Comparison of ENCODE assay signal across 8 mouse cellular contexts in genomic region chr5:120440733-120441132, GRCm38 (mm10). TPM values are rescaled to one million over a fixed set of nuclear protein-coding genes. Genes with fewer than 3 reads are reported as not detected.
DNase-seq lines count a peak whose midpoint lies in the region; ATAC-seq and TF ChIP-seq lines count a peak whose summit lies in the region.

No protein-coding gene starts in this region.

- no peaks in the 10 kb centered on the region for H3K9me3 ChIP-seq in hindbrain, postnatal 0 days (ENCODE audit: low read length)
- H3K9me3 ChIP-seq in megakaryocyte, embryonic 14.5 days: no peaks in the 10 kb centered on the region

- H3K4me3 ChIP-seq in hindbrain, postnatal 0 days (ENCODE audit: low read length): no peak overlapping the region
- peak overlapping the region; percentile 76 for H3K4me3 ChIP-seq in megakaryocyte, embryonic 14.5 days (replicated peaks)

- no peaks in the 10 kb centered on the region for H3K36me3 ChIP-seq in hindbrain, postnatal 0 days (ENCODE audit: insufficient read depth, low read length)
- no peaks in the 10 kb centered on the region for H3K36me3 ChIP-seq in megakaryocyte, embryonic 14.5 days (replicated peaks; ENCODE audit: low read length)

- peaks cover 23% of the 10 kb centered on the region for H3K27me3 ChIP-seq in hindbrain, postnatal 0 days (ENCODE audit: insufficient read depth, low read length)
- H3K27me3 ChIP-seq in megakaryocyte, embryonic 14.5 days (replicated peaks): peaks cover 90% of the 10 kb centered on the region

- ATAC-seq in common myeloid progenitor, adult 5-6 weeks (replicated peaks; ENCODE audit: low read depth, poor library complexity, severe bottlenecking): peak; percentile 71
- ATAC-seq in hindbrain, postnatal 0 days: peak; percentile 54

- H3K4me2 ChIP-seq in hindbrain, postnatal 0 days (ENCODE audit: low read depth, low read length): peak overlapping the region; percentile 61

- peak overlapping the region; percentile 49; the same call in 1 of the 2 replicates for H3K9ac ChIP-seq in hindbrain, postnatal 0 days (replicated peaks; ENCODE audit: low read length)

- 0 out of 2 replicates have a peak overlapping the region, but pooled peaks have one; percentile 77 for H3K27ac ChIP-seq in hindbrain, postnatal 0 days

- 6% methylated on average over 14 of the region's 14 CpGs for WGBS in hindbrain, postnatal 0 days

- TF ChIP-seq CTCF in hindbrain, postnatal 0 days (IDR thresholded peaks at IDR 0.05; ENCODE audit: low read depth): peak; percentile 93

- peaks cover 5% of the 10 kb centered on the region; the same call in 1 of the 2 replicates for H3K4me1 ChIP-seq in hindbrain, postnatal 0 days (ENCODE audit: insufficient read depth, low read length)
- peaks cover 32% of the 10 kb centered on the region for H3K4me1 ChIP-seq in megakaryocyte, embryonic 14.5 days

- DNase-seq in WW6 (ENCODE audit: low read depth, low spot score): peak; percentile 79
- DNase-seq in gastrocnemius, adult 8-10 months (ENCODE audit: low spot score in 2 of 2): peak; percentile 59 to 69
- DNase-seq in hindbrain, postnatal 0 days (ENCODE audit: low spot score): peak; percentile 96
- DNase-seq in left cerebral cortex, adult 8-10 months (ENCODE audit: low spot score in 2 of 2): peak; percentile 58 to 85
- DNase-seq in right cerebral cortex, postnatal 14 days: peak; percentile 96
- peak; percentile 93 for DNase-seq in urinary bladder, postnatal 25 days (ENCODE audit: low spot score)

RNA-seq across cellular contexts. Expression of gene Lhx5, which starts 9.2 kb away (rescaled TPM):
- not detected in 2 replicates for total RNA-seq in common myeloid progenitor, adult 5-6 weeks (2017)
- not detected for total RNA-seq in gastrocnemius, adult 8-10 months (2022)
- 26.2 and 31.0 TPM in 2 replicates for total RNA-seq in hindbrain, postnatal 0 days (2014; rRNA removed)
- polyA plus RNA-seq in hindbrain, postnatal 0 days (2015; fragmentation: Nextera tagmentation; extraction: Ambion mirVana): 14.0 and 15.2 TPM in 2 replicates
- under 1 TPM; 0.16 to 0.46 (median 0.34) TPM for total RNA-seq in left cerebral cortex, adult 8-10 months (2022)
- not detected in 2 replicates for polyA plus RNA-seq in megakaryocyte, embryonic 14.5 days (2012; ENCODE audit: insufficient read depth, low replicate concordance)

RNA-seq across cellular contexts. Expression of gene Sdsl, which starts 31.9 kb away (rescaled TPM):
- total RNA-seq in common myeloid progenitor, adult 5-6 weeks (2017): 27.1 and 34.4 TPM in 2 replicates
- under 1 TPM; 0.32 to 0.73 (median 0.66) TPM for total RNA-seq in gastrocnemius, adult 8-10 months (2022)
- total RNA-seq in hindbrain, postnatal 0 days (2014; rRNA removed): 4.6 and 6.0 TPM in 2 replicates
- polyA plus RNA-seq in hindbrain, postnatal 0 days (2015; fragmentation: Nextera tagmentation; extraction: Ambion mirVana): 7.8 and 8.1 TPM in 2 replicates
- 1 to 10 TPM; 4.2 to 7.8 (median 6.2) TPM for total RNA-seq in left cerebral cortex, adult 8-10 months (2022)
- polyA plus RNA-seq in megakaryocyte, embryonic 14.5 days (2012; ENCODE audit: insufficient read depth, low replicate concordance): 1.3 and 5.3 TPM in 2 replicates

RNA-seq across cellular contexts. Expression of gene Sds, which starts 35.6 kb away (rescaled TPM):
- not detected in 2 replicates for total RNA-seq in common myeloid progenitor, adult 5-6 weeks (2017)
- total RNA-seq in gastrocnemius, adult 8-10 months (2022): under 1 TPM; 0.45 to 0.99 (median 0.60) TPM
- 0.50 TPM in 1 of 2 replicates, not detected in the other for total RNA-seq in hindbrain, postnatal 0 days (2014; rRNA removed)
- 0.20 and 0.59 TPM in 2 replicates for polyA plus RNA-seq in hindbrain, postnatal 0 days (2015; fragmentation: Nextera tagmentation; extraction: Ambion mirVana)
- 1 to 10 TPM in 1 of 4 experiments, under 1 TPM in 2, not detected in 1; 0.61 to 2.0 (median 1.00) TPM for total RNA-seq in left cerebral cortex, adult 8-10 months (2022)
- polyA plus RNA-seq in megakaryocyte, embryonic 14.5 days (2012; ENCODE audit: insufficient read depth, low replicate concordance): not detected in 2 replicates

Comparison
In these comparisons a context has a peak if more than half of its experiments do, and no peak if none do; other contexts are left out.
1. RNA of gene Lhx5, which starts 9.2 kb away (total RNA-seq): 26.2 to 31.0 TPM in hindbrain, postnatal 0 days; 0.16 to 0.46 TPM in left cerebral cortex, adult 8-10 months, not detected in common myeloid progenitor, adult 5-6 weeks and not detected in gastrocnemius, adult 8-10 months; every median in the first group is over 10 times any median in the second.
2. Peak in every context shown above with its lines, with median percentiles within 50 percentile points of each other: DNase-seq.